Mouse (Mus musculus) embryonic facial prominence, embryonic 14.5 days (tissue): ENCODE measurements around the gene C2cd4a. TPM values are rescaled to one million over a fixed set of nuclear protein-coding genes. Genes with fewer than 3 reads are reported as not detected.

ENCODE experiments used
- ATAC-seq: fragments of 200-750 bp; cut with Nextera tagmentation; 2 replicates; pipeline ENCODE4 v1.8.0; 2017; ENCODE audit warnings: low read depth, moderate number of reproducible peaks, moderate TSS enrichment
- DNase-seq: peaks from one replicate; pipeline ENCODE4 v3.0.0-alpha.2; 2015; ENCODE audit warnings: low spot score
- H3K27ac ChIP-seq: fragments of 300-500 bp; sonication (generic); replicated peaks from 2 replicates; pipeline ENCODE4 v1.5.1; 2014; ENCODE audit warnings: low read depth, mild to moderate bottlenecking, low read length, moderate library complexity
- H3K27me3 ChIP-seq: fragments of 300-500 bp; sonication (generic); replicated peaks from 2 replicates; pipeline ENCODE4 v1.6.1; 2014; ENCODE audit warnings: low read length; ENCODE audit not compliant: control insufficient read depth, insufficient read depth
- H3K36me3 ChIP-seq: fragments of 300-500 bp; sonication (generic); 2 replicates; pipeline ENCODE4 v1.6.1; 2014; ENCODE audit warnings: low read length, mixed read lengths; ENCODE audit not compliant: control insufficient read depth, insufficient read depth
- H3K4me1 ChIP-seq: fragments of 300-500 bp; sonication (generic); 2 replicates; pipeline ENCODE4 v1.6.1; 2014; ENCODE audit warnings: antibody characterized with exemption, low read length; ENCODE audit not compliant: control insufficient read depth, insufficient read depth
- H3K4me2 ChIP-seq: fragments of 300-500 bp; sonication (generic); 2 replicates; pipeline ENCODE4 v1.6.1; 2014; ENCODE audit warnings: low read depth, mild to moderate bottlenecking, low read length, moderate library complexity, mixed read lengths
- H3K4me3 ChIP-seq: fragments of 300-500 bp; sonication (generic); 2 replicates; pipeline ENCODE4 v1.5.1; 2014; ENCODE audit warnings: low read depth, mild to moderate bottlenecking, low read length
- H3K9ac ChIP-seq: fragments of 300-500 bp; sonication (generic); 2 replicates; pipeline ENCODE4 v1.6.1; 2014; ENCODE audit warnings: low read depth, mild to moderate bottlenecking, low read length, moderate library complexity, mixed read lengths
- H3K9me3 ChIP-seq: fragments of 300-500 bp; sonication (generic); 2 replicates; pipeline ENCODE4 v1.6.1; 2016; ENCODE audit warnings: low read length; ENCODE audit not compliant: control insufficient read depth
- WGBS: fragments of 180-500 bp; shearing (Covaris S2); extraction: QIAGEN DNeasy Blood & Tissue Kit; methylation state at CpG from one replicate; pipeline ENCODE4 v1.1.7; 2014; 5-methylcytosine and 5-hydroxymethylcytosine counted together
- polyA plus RNA-seq: library from polyadenylated mRNA; unstranded; fragments of >200 nt; fragmentation: Nextera tagmentation; extraction: Ambion mirVana; gene quantifications from 2 replicates; pipeline ENCODE4 v1.2.1, GENCODE M21; 2014

Gene C2cd4a
- polyA plus RNA-seq, 1 experiment from 2014 or later: 0.28 TPM

- Histone ChIP-seq H3K27me3 (peaks cover 18% of the 10 kb centered on the region), H3K36me3 (no peaks in the 10 kb centered on the region), H3K9ac (no peak overlapping the region), H3K4me2 (no peak overlapping the region), H3K4me1 (no peaks in the 10 kb centered on the region), H3K27ac (no peak overlapping the region), H3K4me3 (no peak overlapping the region), H3K9me3 (0 out of 2 replicates have a peak, but pooled peaks cover 3% of the 10 kb centered on the region)
- ATAC-seq: no peak
- 74% methylated on average over 7 of the region's 7 CpGs for WGBS
- DNase-seq: no peak
These were observed 6.6 kb downstream of the C2cd4a start for GRCm38 (mm10) chr9:67825527-67825926.

- H3K4me3 ChIP-seq: no peak overlapping the region
These were observed 9.0 kb downstream of the C2cd4a start for GRCm38 (mm10) chr9:67823131-67823530.

GRCm38 (mm10) chr9:67818668-67818950 lies 13.5 kb downstream of the C2cd4a start:
- Histone ChIP-seq H3K27ac (no peak overlapping the region), H3K9me3 (no peaks in the 10 kb centered on the region), H3K4me2 (no peak overlapping the region), H3K36me3 (no peaks in the 10 kb centered on the region), H3K4me1 (peaks cover 15% of the 10 kb centered on the region), H3K9ac (no peak overlapping the region), H3K27me3 (no peaks in the 10 kb centered on the region), H3K4me3 (no peak overlapping the region)
- DNase-seq (no peak), ATAC-seq (no peak)
- WGBS: 74% methylated on average over 4 of the region's 4 CpGs

More at GRCm38 (mm10) chr9:67823131-67823530, 9.0 kb downstream of the C2cd4a start:
- H3K4me1 ChIP-seq: peaks cover 5% of the 10 kb centered on the region; the same call in 1 of the 2 replicates
- WGBS: 34% methylated on average over 5 of the region's 5 CpGs
- DNase-seq: peak; percentile 44
- H3K9ac ChIP-seq: no peak overlapping the region
- 0 out of 2 replicates have a peak, but pooled peaks cover 3% of the 10 kb centered on the region for H3K9me3 ChIP-seq
- H3K36me3 ChIP-seq: no peaks in the 10 kb centered on the region
- no peak overlapping the region for H3K4me2 ChIP-seq
- no peak for ATAC-seq
- no peaks in the 10 kb centered on the region for H3K27me3 ChIP-seq
- no peak overlapping the region for H3K27ac ChIP-seq

GRCm38 (mm10) chr9:67817898-67818667 lies 14.0 kb downstream of the C2cd4a start:
- WGBS: 16% methylated on average over 10 of the region's 10 CpGs

GRCm38 (mm10) chr9:67816172-67816928 lies 15.8 kb downstream of the C2cd4a start:
- WGBS: 63% methylated on average over 2 of the region's 2 CpGs
- H3K4me3 ChIP-seq: no peak overlapping the region
- ATAC-seq (no peak), DNase-seq (no peak)
- peaks cover 21% of the 10 kb centered on the region for H3K4me1 ChIP-seq
- H3K9ac ChIP-seq: no peak overlapping the region
- H3K27ac ChIP-seq: no peak overlapping the region
- no peak overlapping the region for H3K4me2 ChIP-seq
- H3K36me3 ChIP-seq: no peaks in the 10 kb centered on the region
- no peaks in the 10 kb centered on the region for H3K9me3 ChIP-seq
- H3K27me3 ChIP-seq: no peaks in the 10 kb centered on the region

More at GRCm38 (mm10) chr9:67817898-67818667, 14.0 kb downstream of the C2cd4a start:
- Histone ChIP-seq H3K4me2 (no peak overlapping the region), H3K27ac (no peak overlapping the region), H3K4me3 (no peak overlapping the region), H3K4me1 (peaks cover 17% of the 10 kb centered on the region), H3K9ac (no peak overlapping the region), H3K27me3 (no peaks in the 10 kb centered on the region), H3K9me3 (no peaks in the 10 kb centered on the region), H3K36me3 (no peaks in the 10 kb centered on the region)
- DNase-seq (peak; percentile 68), ATAC-seq (0 out of 2 replicates have a peak, but pooled peaks have one; percentile 28)

- Histone ChIP-seq H3K27ac (peak overlapping the region; percentile 69; the same call in 1 of the 2 replicates), H3K36me3 (no peaks in the 10 kb centered on the region), H3K9me3 (no peaks in the 10 kb centered on the region), H3K4me3 (no peak overlapping the region), H3K9ac (no peak overlapping the region), H3K27me3 (no peaks in the 10 kb centered on the region), H3K4me1 (peaks cover 21% of the 10 kb centered on the region), H3K4me2 (peak overlapping the region; percentile 21)
- 3% methylated on average over 8 of the region's 8 CpGs for WGBS
- DNase-seq: peak; percentile 94
- ATAC-seq: peak; percentile 94
These were observed 18.3 kb downstream of the C2cd4a start for GRCm38 (mm10) chr9:67813665-67814337.

GRCm38 (mm10) chr9:67813171-67813570 lies 19.0 kb downstream of the C2cd4a start:
- no peaks in the 10 kb centered on the region for H3K27me3 ChIP-seq

GRCm38 (mm10) chr9:67811116-67811515 lies 21.0 kb downstream of the C2cd4a start:
- Histone ChIP-seq H3K9me3 (no peaks in the 10 kb centered on the region), H3K4me1 (peaks cover 14% of the 10 kb centered on the region), H3K9ac (no peak overlapping the region), H3K4me2 (no peak overlapping the region), H3K36me3 (no peaks in the 10 kb centered on the region), H3K27me3 (no peaks in the 10 kb centered on the region), H3K27ac (no peak overlapping the region), H3K4me3 (no peak overlapping the region)
- ATAC-seq (no peak), DNase-seq (no peak)
- 62% methylated on average over 3 of the region's 3 CpGs for WGBS

More at GRCm38 (mm10) chr9:67813171-67813570, 19.0 kb downstream of the C2cd4a start:
- Histone ChIP-seq H3K4me1 (peaks cover 17% of the 10 kb centered on the region), H3K9me3 (no peaks in the 10 kb centered on the region), H3K36me3 (no peaks in the 10 kb centered on the region), H3K4me2 (no peak overlapping the region), H3K27ac (peak overlapping the region; percentile 69), H3K9ac (no peak overlapping the region), H3K4me3 (no peak overlapping the region)
- 44% methylated on average over 4 of the region's 4 CpGs for WGBS
- ATAC-seq: no peak
- DNase-seq: peak; percentile 58
